Mouse (Mus musculus) adrenal gland, adult (tissue): Measurements from ENCODE around the gene Gm45713.
"Not testable (repeated sequence)": the region's sequence is repeated elsewhere in the genome, so short reads cannot be mapped to it uniquely, and the experiment has no call there.

ENCODE experiments used
- DNase-seq, 2 experiments: peaks; one replicate each; pipeline ENCODE4 v3.0.0; 2022 to 2023; ENCODE audit warnings: low spot score in 1 of 2; ENCODE audit not compliant: inconsistent age in 2 of 2

Gene Gm45713

GRCm38 (mm10) chr7:45125144-45125600 lies 10.9 kb downstream of the Gm45713 start:
- peak; percentile 25 to 76 for DNase-seq

- DNase-seq, result peak; percentile 99
Observed at GRCm38 (mm10) chr7:45124224-45125143, 11.5 kb downstream of the Gm45713 start, which contains the start of gene Rps11. Gene Rps11, minus strand, starts transcription at chr7:45124439.

- peak in 1 of 2 experiments; percentile 53 for DNase-seq
Observed at GRCm38 (mm10) chr7:45123186-45123570, 12.9 kb downstream of the Gm45713 start.

- peak; percentile 31 to 71 for DNase-seq
Observed at GRCm38 (mm10) chr7:45122561-45123185, 13.4 kb downstream of the Gm45713 start.

- peak; percentile 26 to 39 for DNase-seq
Observed at GRCm38 (mm10) chr7:45121966-45122365, 14.1 kb downstream of the Gm45713 start.

GRCm38 (mm10) chr7:45121404-45121803 lies 14.6 kb downstream of the Gm45713 start:
- peak; percentile 57 to 73 for DNase-seq

- DNase-seq, result peak; percentile 11 to 42
Observed at GRCm38 (mm10) chr7:45119780-45120709, 16.0 kb downstream of the Gm45713 start.

- peak; percentile 44 to 80 for DNase-seq
Observed at GRCm38 (mm10) chr7:45118336-45118735, 17.7 kb downstream of the Gm45713 start.

- peak in 1 of 2 experiments; percentile 16 for DNase-seq
Observed at GRCm38 (mm10) chr7:45117566-45117965, 18.5 kb downstream of the Gm45713 start.

GRCm38 (mm10) chr7:45113476-45113875 lies 22.6 kb downstream of the Gm45713 start:
- DNase-seq, result no peak

GRCm38 (mm10) chr7:45112529-45112928 lies 23.5 kb downstream of the Gm45713 start:
- DNase-seq, result no peak

GRCm38 (mm10) chr7:45111940-45112339 lies 24.1 kb downstream of the Gm45713 start:
- no peak for DNase-seq

- DNase-seq, result not testable (repeated sequence)
Observed at GRCm38 (mm10) chr7:45110089-45110488, 25.9 kb downstream of the Gm45713 start.

GRCm38 (mm10) chr7:45107052-45107645 lies 28.9 kb downstream of the Gm45713 start:
- no peak for DNase-seq

- DNase-seq, result no peak
Observed at GRCm38 (mm10) chr7:45106441-45106840, 29.6 kb downstream of the Gm45713 start.

- DNase-seq, result no peak
Observed at GRCm38 (mm10) chr7:45105491-45105890, 30.5 kb downstream of the Gm45713 start.

- DNase-seq, result no peak
Observed at GRCm38 (mm10) chr7:45104941-45105340, 31.1 kb downstream of the Gm45713 start.

- DNase-seq, result peak; percentile 95 to 97
Observed at GRCm38 (mm10) chr7:45103652-45104180, 32.3 kb downstream of the Gm45713 start, which contains the start of gene Fcgrt. Gene Fcgrt, minus strand, starts transcription at chr7:45103851.

GRCm38 (mm10) chr7:45102940-45103585 lies 33.0 kb downstream of the Gm45713 start:
- DNase-seq, result peak; percentile 50 to 73
